Mouse (Mus musculus) myocyte (in vitro differentiated cells): ENCODE results near the gene Coq8a.

Experiments used
- CEBPB ChIP-seq: IDR thresholded peaks from 2 replicates; pipeline ENCODE4 v1.6.1; 2011; ENCODE audit warnings: mild to moderate bottlenecking, moderate library complexity; ENCODE audit not compliant: poor library complexity, insufficient read depth, severe bottlenecking
- MAX ChIP-seq: IDR thresholded peaks from one replicate; pipeline ENCODE4 v1.6.1; 2011; ENCODE audit warnings: low read depth, mild to moderate bottlenecking, control low read depth
- MYOD1 ChIP-seq, 3 experiments: IDR thresholded peaks; one replicate each; pipeline ENCODE4 v1.6.1; 2011; ENCODE audit warnings: control low read depth in 2 of 3, low read depth in 2 of 3, mild to moderate bottlenecking in 2 of 3, moderate library complexity in 1 of 3; ENCODE audit not compliant: insufficient read length in 2 of 3, control insufficient read depth in 1 of 3
- POLR2A ChIP-seq: IDR thresholded peaks from one replicate; pipeline ENCODE4 v1.6.1; 2011; ENCODE audit warnings: low read depth, mild to moderate bottlenecking, control low read depth, moderate library complexity; ENCODE audit not compliant: insufficient read length
- USF1 ChIP-seq: IDR thresholded peaks from one replicate; pipeline ENCODE4 v1.6.1; 2011; ENCODE audit warnings: low read depth, mild to moderate bottlenecking, control low read depth, moderate library complexity

- TF ChIP-seq POLR2A (no peak), MAX (no peak), CEBPB (no peak), USF1 (no peak), MYOD1 (IDR thresholded peaks at IDR 0.05; ENCODE audit: control insufficient read depth in 1 of 3, insufficient read length in 2 of 3, low read depth in 2 of 3) (peak; percentile 11 to 65 (median 38))
Observed at GRCm38 (mm10) chr1:180171883-180172282, 27.5 kb downstream of the Coq8a start.
